Mouse (Mus musculus): ENCODE measurements at regions not wholly inside any gene's neighbourhood (a gene's known extent, or its start where the extent isn't known, plus 50 kb on each side); places are given as distances from the start of the nearest gene placed in this dataset.

GRCm38 (mm10) chr3:133599731-133600130, 54.8 kb upstream of the Tet2 start:
- H3K9me3 ChIP-seq (replicated peaks), result no peaks in the 10 kb centered on the region
- no peak for ATAC-seq
- no peak overlapping the region for H3K27ac ChIP-seq
- no peak overlapping the region for H3K4me3 ChIP-seq
- no peak overlapping the region for H3K9ac ChIP-seq
- no peaks in the 10 kb centered on the region for H3K27me3 ChIP-seq (replicated peaks)
- no peak overlapping the region for H3K4me2 ChIP-seq
- peaks cover 4% of the 10 kb centered on the region; the same call in 1 of the 2 replicates for H3K4me1 ChIP-seq
- H3K36me3 ChIP-seq, result no peaks in the 10 kb centered on the region
- WGBS (ENCODE audit: insufficient replicate concordance), result 74% methylated on average over 7 of the region's 7 CpGs

GRCm38 (mm10) chr3:133600447-133601220, 55.7 kb upstream of the Tet2 start:
- no peak for ATAC-seq
- H3K4me1 ChIP-seq, result peaks cover 4% of the 10 kb centered on the region; the same call in 1 of the 2 replicates
- WGBS (ENCODE audit: insufficient replicate concordance), result 36% methylated on average over 11 of the region's 11 CpGs
- no peak overlapping the region for H3K4me3 ChIP-seq
- H3K9ac ChIP-seq, result no peak overlapping the region
- no peaks in the 10 kb centered on the region for H3K9me3 ChIP-seq (replicated peaks)
- H3K4me2 ChIP-seq, result no peak overlapping the region
- no peaks in the 10 kb centered on the region for H3K36me3 ChIP-seq
- no peak overlapping the region for H3K27ac ChIP-seq
- no peaks in the 10 kb centered on the region for H3K27me3 ChIP-seq (replicated peaks)

DNA sequence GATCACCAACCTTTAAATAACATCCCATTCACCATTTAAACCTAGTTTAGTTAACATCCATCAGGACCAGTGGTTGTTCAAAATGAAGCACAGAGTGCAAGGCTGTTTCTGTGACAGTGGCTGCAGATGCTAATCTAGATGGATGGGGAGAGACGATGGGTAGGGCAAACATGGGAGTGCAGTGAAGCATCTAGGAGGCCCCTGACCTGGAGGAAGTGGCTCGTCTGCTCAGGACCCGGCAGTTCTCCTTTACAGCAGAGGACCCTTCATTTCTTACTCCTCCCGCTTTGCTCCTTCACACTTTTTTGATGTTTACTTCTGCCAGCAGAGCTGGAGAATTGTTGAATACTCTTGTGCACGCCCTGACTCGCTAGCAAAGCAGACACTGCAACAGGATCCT, 60.5 kb upstream of the Tet2 start:
- H3K4me3 ChIP-seq, result no peak overlapping the region
- H3K9me3 ChIP-seq (replicated peaks), result no peaks in the 10 kb centered on the region
- no peak overlapping the region for H3K27ac ChIP-seq
- 64% methylated on average over 6 of the region's 6 CpGs for WGBS (ENCODE audit: insufficient replicate concordance)
- H3K4me2 ChIP-seq, result no peak overlapping the region
- no peaks in the 10 kb centered on the region for H3K36me3 ChIP-seq
- peaks cover 4% of the 10 kb centered on the region; the same call in 1 of the 2 replicates for H3K4me1 ChIP-seq
- H3K9ac ChIP-seq, result no peak overlapping the region
- no peak for ATAC-seq
- H3K27me3 ChIP-seq (replicated peaks), result no peaks in the 10 kb centered on the region

- Histone ChIP-seq H3K9me3 (replicated peaks) (no peaks in the 10 kb centered on the region), H3K27ac (no peak overlapping the region), H3K4me1 (0 out of 2 replicates have a peak, but pooled peaks cover under 1% of the 10 kb centered on the region), H3K27me3 (replicated peaks) (no peaks in the 10 kb centered on the region), H3K36me3 (no peaks in the 10 kb centered on the region), H3K4me3 (no peak overlapping the region), H3K9ac (no peak overlapping the region), H3K4me2 (no peak overlapping the region)
- no peak for ATAC-seq
- WGBS (ENCODE audit: insufficient replicate concordance), result 68% methylated on average over 3 of the region's 3 CpGs
Measured at GRCm38 (mm10) chr3:133608845-133609261, 63.9 kb upstream of the Tet2 start.

DNA sequence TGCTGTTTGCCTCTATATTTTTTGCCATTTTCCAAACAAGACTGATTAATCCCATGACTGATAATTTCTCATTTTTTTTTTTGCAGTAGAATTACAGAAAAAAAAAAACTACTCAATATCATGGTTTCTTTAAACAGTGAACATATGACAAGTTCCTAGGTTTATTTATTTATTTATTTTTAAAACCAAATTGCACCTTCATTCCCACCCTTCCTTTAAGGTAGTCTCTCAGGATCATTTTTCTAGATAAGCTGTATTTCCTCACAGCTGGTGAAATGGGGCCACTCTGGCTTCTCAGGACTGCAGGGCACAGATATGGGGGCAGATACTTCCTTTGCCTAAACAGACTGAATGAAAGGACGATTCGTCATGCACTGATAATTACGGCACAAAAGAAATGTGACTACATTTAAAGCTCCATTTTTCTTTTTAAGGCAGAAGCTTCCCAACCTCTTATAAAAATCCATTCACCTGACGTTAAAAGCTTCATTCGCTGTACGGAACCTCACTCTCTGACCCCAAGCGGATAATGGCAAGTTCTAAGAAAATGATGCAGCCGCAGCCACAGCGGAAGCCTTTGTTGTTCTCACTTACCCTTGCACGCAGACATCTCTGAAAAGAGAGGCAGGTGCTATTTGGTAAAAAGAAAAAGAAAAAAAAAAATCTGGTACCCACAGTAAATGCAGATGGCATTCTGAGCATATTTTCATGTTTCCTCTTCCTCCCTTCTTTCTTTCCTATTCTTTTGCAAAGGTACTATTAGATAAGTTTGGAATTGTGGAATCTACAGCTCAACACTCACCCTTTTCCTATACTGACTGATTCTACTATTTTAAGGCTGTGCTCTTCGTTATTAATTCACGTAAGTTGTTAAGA, 69.1 kb upstream of the Tet2 start:
- peak; percentile 80 for ATAC-seq

DNA sequence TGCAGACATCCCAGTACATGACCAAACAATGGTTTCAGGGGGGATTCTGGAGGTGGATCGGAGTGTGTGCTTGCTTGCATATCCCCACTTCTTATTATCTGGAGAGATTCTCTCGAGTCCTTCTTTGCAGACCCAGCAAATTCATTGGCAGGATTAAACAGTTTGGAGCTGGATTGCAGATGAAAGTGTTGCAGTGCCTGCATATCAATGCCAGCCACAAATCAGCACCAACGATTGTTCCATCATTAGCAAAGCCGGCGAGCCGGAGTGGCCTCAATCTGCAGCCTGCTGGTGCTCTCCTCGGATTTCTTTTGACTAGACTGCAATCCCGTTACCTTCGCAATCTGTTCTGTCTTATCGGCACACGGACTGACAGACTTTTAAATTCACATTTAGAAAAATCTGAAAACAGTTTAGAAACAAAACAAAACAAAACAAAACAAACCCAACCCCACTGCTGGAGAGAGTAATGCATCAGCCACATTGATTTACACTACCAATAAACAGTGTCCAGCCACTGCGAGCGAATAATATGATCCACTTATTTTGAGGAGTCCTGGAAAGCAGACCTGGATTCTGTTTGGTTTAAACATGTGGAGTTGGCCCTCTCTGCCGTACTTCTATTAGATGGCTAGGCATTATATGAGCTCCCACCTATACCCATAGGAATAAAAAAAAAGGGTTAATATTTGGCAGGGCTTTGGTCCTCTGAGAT, 69.9 kb upstream of the Tet2 start:
- no peaks in the 10 kb centered on the region for H3K9me3 ChIP-seq (replicated peaks)
- peaks cover 13% of the 10 kb centered on the region for H3K4me1 ChIP-seq
- 0 out of 2 replicates have a peak overlapping the region, but pooled peaks have one; percentile 51 for H3K4me2 ChIP-seq
- no peaks in the 10 kb centered on the region for H3K36me3 ChIP-seq
- no peak overlapping the region for H3K4me3 ChIP-seq
- no peak overlapping the region for H3K27ac ChIP-seq
- WGBS (ENCODE audit: insufficient replicate concordance), result 64% methylated on average over 14 of the region's 14 CpGs
- no peak overlapping the region for H3K9ac ChIP-seq
- no peaks in the 10 kb centered on the region for H3K27me3 ChIP-seq (replicated peaks)
- no peak for ATAC-seq

More for the DNA sequence above, 69.1 kb upstream of the Tet2 start:
- H3K4me2 ChIP-seq, result peak overlapping the region; percentile 51
- no peaks in the 10 kb centered on the region for H3K27me3 ChIP-seq (replicated peaks)
- H3K36me3 ChIP-seq, result no peaks in the 10 kb centered on the region
- no peak overlapping the region for H3K9ac ChIP-seq
- H3K4me3 ChIP-seq, result no peak overlapping the region
- H3K9me3 ChIP-seq (replicated peaks), result no peaks in the 10 kb centered on the region
- WGBS (ENCODE audit: insufficient replicate concordance), result 43% methylated on average over 12 of the region's 12 CpGs
- no peak overlapping the region for H3K27ac ChIP-seq
- peaks cover 13% of the 10 kb centered on the region for H3K4me1 ChIP-seq

DNA sequence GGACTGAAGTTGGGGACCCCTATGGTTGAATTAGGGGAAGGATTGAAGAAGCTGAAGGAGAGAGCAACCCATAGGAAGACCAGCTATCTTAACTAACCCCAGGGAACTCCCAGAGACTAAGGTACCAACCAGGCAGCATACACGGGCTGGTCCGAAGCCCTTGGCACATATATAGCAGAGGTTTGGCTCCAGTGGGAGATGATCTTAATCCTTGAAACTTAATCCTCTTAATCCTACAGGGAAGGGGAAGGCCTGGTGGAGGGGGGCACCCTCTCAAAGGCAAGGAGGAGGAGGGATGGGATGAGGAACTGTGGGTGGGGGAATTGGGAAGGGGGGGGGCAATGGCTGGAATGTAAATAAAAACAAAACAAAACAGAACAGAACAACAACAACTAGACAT, 72.1 kb upstream of the Tet2 start:
- WGBS (ENCODE audit: insufficient replicate concordance), result 71% methylated on average over 2 of the region's 2 CpGs
- H3K27me3 ChIP-seq (replicated peaks), result no peaks in the 10 kb centered on the region
- no peak overlapping the region for H3K4me2 ChIP-seq
- no peaks in the 10 kb centered on the region for H3K36me3 ChIP-seq
- no peak overlapping the region for H3K4me3 ChIP-seq
- H3K4me1 ChIP-seq, result peaks cover 13% of the 10 kb centered on the region
- no peak overlapping the region for H3K27ac ChIP-seq
- H3K9ac ChIP-seq, result no peak overlapping the region
- ATAC-seq, result no peak
- no peaks in the 10 kb centered on the region for H3K9me3 ChIP-seq (replicated peaks)

GRCm38 (mm10) chr3:133618491-133618890, 73.6 kb upstream of the Tet2 start:
- H3K4me3 ChIP-seq, result no peak overlapping the region
- peaks cover 27% of the 10 kb centered on the region for H3K4me1 ChIP-seq
- 57% methylated on average over 3 of the region's 3 CpGs for WGBS (ENCODE audit: insufficient replicate concordance)
- H3K27ac ChIP-seq, result no peak overlapping the region
- no peak for ATAC-seq
- H3K9ac ChIP-seq, result no peak overlapping the region
- no peaks in the 10 kb centered on the region for H3K9me3 ChIP-seq (replicated peaks)
- H3K27me3 ChIP-seq (replicated peaks), result no peaks in the 10 kb centered on the region
- H3K4me2 ChIP-seq, result no peak overlapping the region
- no peaks in the 10 kb centered on the region for H3K36me3 ChIP-seq

GRCm38 (mm10) chr3:133623201-133623744, 78.3 kb upstream of the Tet2 start:
- ATAC-seq, result peak; percentile 80
- Histone ChIP-seq H3K27me3 (replicated peaks) (no peaks in the 10 kb centered on the region), H3K9me3 (replicated peaks) (no peaks in the 10 kb centered on the region), H3K4me2 (peak overlapping the region; percentile 37), H3K4me1 (peaks cover 41% of the 10 kb centered on the region), H3K9ac (no peak overlapping the region), H3K36me3 (no peaks in the 10 kb centered on the region), H3K4me3 (no peak overlapping the region), H3K27ac (peak overlapping the region; percentile 84)
- WGBS (ENCODE audit: insufficient replicate concordance), result 7% methylated on average over 9 of the region's 9 CpGs

DNA sequence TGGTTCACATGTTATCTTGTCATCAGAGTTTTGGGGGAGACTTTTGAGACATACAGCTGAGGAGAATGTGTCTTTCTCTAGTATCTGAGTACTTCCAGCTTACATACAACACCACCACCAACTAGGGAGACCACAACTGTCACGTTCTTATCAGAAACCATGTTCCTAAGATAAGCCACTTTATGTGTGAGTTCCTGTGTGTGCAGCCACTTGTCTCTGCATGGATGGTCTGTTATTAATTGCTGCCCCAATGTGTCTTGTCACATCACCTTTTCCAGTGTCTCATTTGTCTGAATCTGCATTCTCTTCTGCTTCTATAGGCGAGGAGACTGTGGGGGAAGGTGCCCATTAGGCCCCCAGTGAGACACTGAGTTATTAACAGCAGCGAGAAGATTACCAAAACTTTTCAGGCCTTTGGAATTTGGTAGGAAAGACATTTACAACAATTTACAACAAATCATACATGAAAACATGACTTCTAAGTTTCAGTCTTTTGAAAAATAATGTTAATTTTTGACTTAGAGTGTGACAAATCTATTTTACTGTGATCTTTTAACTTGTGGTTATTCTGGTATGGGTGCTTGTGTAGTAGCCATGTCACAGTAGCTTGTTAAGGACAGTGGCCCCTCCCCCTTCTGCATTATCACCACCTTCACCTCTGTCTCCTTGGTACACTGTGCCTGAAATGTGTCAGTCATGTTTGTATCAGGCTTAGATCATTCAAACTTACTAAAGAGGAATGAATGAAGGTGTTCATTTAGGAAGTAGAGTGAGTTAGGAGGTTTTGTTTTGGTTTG, 79.3 kb upstream of the Tet2 start:
- H3K4me2 ChIP-seq, result peak overlapping the region; percentile 37
- 12% methylated on average over 3 of the region's 3 CpGs for WGBS (ENCODE audit: insufficient replicate concordance)
- H3K4me1 ChIP-seq, result peaks cover 39% of the 10 kb centered on the region
- no peak overlapping the region for H3K9ac ChIP-seq
- H3K9me3 ChIP-seq (replicated peaks), result no peaks in the 10 kb centered on the region
- H3K36me3 ChIP-seq, result no peaks in the 10 kb centered on the region
- H3K27me3 ChIP-seq (replicated peaks), result no peaks in the 10 kb centered on the region
- H3K4me3 ChIP-seq, result no peak overlapping the region
- peak overlapping the region; percentile 84 for H3K27ac ChIP-seq
- ATAC-seq, result peak; percentile 82

DNA sequence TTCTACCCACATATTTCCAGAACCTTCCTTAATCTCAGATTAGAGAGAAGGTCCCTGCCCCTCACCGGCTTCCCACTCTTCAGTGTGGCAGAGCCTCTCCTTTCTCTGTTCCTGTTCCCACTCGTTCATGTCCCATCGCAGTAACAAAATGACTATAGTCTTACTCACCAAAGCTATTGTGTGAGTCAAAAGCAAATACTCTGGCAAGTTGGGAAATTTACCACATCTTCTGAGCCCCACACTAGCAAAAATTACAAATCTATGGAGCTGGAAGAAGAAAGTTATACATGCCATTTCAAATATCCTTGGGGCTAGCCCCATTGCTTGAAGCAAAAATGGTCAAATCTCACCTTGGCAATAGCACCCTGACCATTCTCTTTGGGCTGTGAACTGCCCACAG, 80.1 kb upstream of the Tet2 start:
- H3K27ac ChIP-seq, result peak overlapping the region; percentile 84; the same call in 1 of the 2 replicates
- no peak overlapping the region for H3K4me2 ChIP-seq
- H3K9me3 ChIP-seq (replicated peaks), result no peaks in the 10 kb centered on the region
- peaks cover 39% of the 10 kb centered on the region for H3K4me1 ChIP-seq
- H3K4me3 ChIP-seq, result no peak overlapping the region
- no peak for ATAC-seq
- WGBS (ENCODE audit: insufficient replicate concordance), result 72% methylated on average over 3 of the region's 3 CpGs
- H3K9ac ChIP-seq, result no peak overlapping the region
- H3K27me3 ChIP-seq (replicated peaks), result no peaks in the 10 kb centered on the region
- H3K36me3 ChIP-seq, result no peaks in the 10 kb centered on the region
